Mouse (Mus musculus) central nervous system, embryonic 18 days (tissue): ENCODE results near the gene Olfr870. TPM values are rescaled to one million over a fixed set of nuclear protein-coding genes. Genes with fewer than 3 reads are reported as not detected.

Source experiments
- polyA plus RNA-seq: library from polyadenylated mRNA; depleted of rRNA; stranded (reverse); fragments of >200 nt; gene quantifications from 2 replicates; pipeline ENCODE4 v1.2.3, GENCODE M21; 2012; rRNA removed

The Olfr870 gene
- not detected in 2 replicates for polyA plus RNA-seq

DNA sequence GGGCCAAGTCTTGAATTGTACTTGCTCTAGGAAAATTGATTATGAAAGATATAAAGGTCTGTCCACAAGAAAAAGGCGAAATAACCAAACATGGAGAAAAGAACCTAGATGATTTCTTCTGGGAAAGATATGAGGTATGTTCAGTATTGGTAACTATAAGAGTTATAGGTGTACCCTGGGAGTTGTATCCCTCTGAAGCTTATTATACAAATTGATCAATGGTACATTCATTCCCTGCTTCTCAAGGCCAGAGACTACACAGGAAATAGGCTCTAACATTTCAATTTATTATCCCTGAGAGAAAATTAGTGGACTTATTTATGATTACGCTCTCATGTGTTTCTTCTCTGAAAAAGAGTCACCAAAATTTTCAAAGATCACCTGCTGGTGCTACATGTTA is at the start of gene Olfr870:
Olfr870 (minus strand) TSS at position 101 of the 400 bp plus-strand sequence.

DNA sequence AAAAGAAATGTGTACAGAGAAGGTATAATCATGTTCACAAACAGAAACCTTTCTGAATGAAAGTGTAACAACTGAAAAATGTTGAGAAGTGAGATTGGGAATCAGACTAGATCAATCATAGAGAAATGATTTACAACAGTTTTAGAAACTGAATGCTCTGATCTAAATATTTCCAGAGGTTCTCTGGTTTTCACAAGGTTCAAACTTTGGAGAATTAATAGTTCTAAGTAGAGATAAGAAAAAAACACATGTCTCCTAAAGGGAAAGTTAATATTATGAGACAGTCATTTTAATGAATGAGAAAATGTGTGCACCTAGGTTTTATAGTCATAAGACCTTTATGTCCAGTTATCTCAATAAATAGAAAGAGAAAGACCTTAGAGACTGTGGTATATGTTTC is 38.0 kb upstream of the Olfr870 start, which contains the start of gene Olfr871:
Olfr871 (plus strand) TSS at position 301 of the 400 bp plus-strand sequence.

DNA sequence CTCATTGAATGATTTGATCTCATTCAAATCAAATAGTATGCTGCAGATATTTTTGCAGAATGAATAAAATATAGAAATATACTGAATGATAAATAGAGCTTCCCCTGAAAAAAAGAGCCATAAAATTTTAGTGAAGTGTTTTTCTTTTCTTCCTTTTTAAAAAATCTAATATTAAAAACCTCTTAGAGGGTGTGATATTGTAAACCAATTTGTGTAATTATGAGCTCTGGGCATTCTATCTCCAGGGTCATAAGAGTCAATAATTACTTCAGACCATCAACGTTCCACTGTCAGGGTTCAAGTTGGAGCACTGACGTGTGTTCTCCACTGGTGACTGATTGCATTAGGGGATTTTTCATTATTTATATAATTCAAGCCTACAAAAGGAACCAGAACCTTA is 45.1 kb downstream of the Olfr870 start, which contains the start of gene Olfr869:
Olfr869 (plus strand) TSS at position 301 of the 400 bp plus-strand sequence.

Other genes starting within 250 kb of the Olfr870 start
- not detected in 2 replicates for gene Olfr866, start 146.0 kb downstream of the Olfr870 start, polyA plus RNA-seq
- gene Olfr867, start 116.5 kb downstream of the Olfr870 start, polyA plus RNA-seq: not detected in 2 replicates
- gene Olfr868, start 75.4 kb downstream of the Olfr870 start, polyA plus RNA-seq: not detected in 2 replicates
- not detected in 2 replicates for gene Olfr869, start 45.0 kb downstream of the Olfr870 start, polyA plus RNA-seq
- gene Olfr871, start 38.1 kb upstream of the Olfr870 start, polyA plus RNA-seq: not detected in 2 replicates
- gene Olfr872, start 63.1 kb upstream of the Olfr870 start, polyA plus RNA-seq: not detected in 2 replicates
- gene Olfr39, start 108.3 kb upstream of the Olfr870 start, polyA plus RNA-seq: not detected in 2 replicates
- gene Olfr873, start 124.5 kb upstream of the Olfr870 start, polyA plus RNA-seq: not detected in 2 replicates
- gene Olfr18, start 162.0 kb upstream of the Olfr870 start, polyA plus RNA-seq: 0.09 and 0.12 TPM in 2 replicates
- 37.2 and 39.5 TPM in 2 replicates for gene Zfp560, start 211.1 kb upstream of the Olfr870 start, polyA plus RNA-seq